Mouse (Mus musculus) embryonic facial prominence, embryonic 11.5 days (tissue): Measurements from ENCODE around the gene Josd2. TPM values are rescaled to one million over a fixed set of nuclear protein-coding genes. Genes with fewer than 3 reads are reported as not detected.
A peak's percentile ranks its signal among the peaks of the same experiment; 100 is the strongest.

Source experiments
- ATAC-seq: fragments of 200-750 bp; cut with Nextera tagmentation; replicated peaks from 2 replicates; pipeline ENCODE4 v1.8.0; 2017; ENCODE audit warnings: low read depth; ENCODE audit not compliant: insufficient number of reproducible peaks, low FRiP score, low TSS enrichment
- DNase-seq: peaks from one replicate; pipeline ENCODE4 v3.0.0-alpha.2; 2015; ENCODE audit warnings: low spot score
- H3K27ac ChIP-seq: fragments of 300-500 bp; sonication (generic); replicated peaks from 2 replicates; pipeline ENCODE4 v1.5.1; 2014; ENCODE audit warnings: mild to moderate bottlenecking, low read depth, low read length, control low read depth
- H3K27me3 ChIP-seq: fragments of 300-500 bp; sonication (generic); 2 replicates; pipeline ENCODE4 v1.6.1; 2014; ENCODE audit warnings: mild to moderate bottlenecking, low read length, moderate library complexity, mixed read lengths; ENCODE audit not compliant: control insufficient read depth, insufficient read depth
- H3K36me3 ChIP-seq: fragments of 300-500 bp; sonication (generic); replicated peaks from 2 replicates; pipeline ENCODE4 v1.6.1; 2014; ENCODE audit warnings: low read depth, mild to moderate bottlenecking, low read length, moderate library complexity, mixed read lengths; ENCODE audit not compliant: control insufficient read depth, insufficient read depth
- H3K4me1 ChIP-seq: fragments of 300-500 bp; sonication (generic); 2 replicates; pipeline ENCODE4 v1.6.1; 2014; ENCODE audit warnings: low read length, mixed read lengths; ENCODE audit not compliant: control insufficient read depth, insufficient read depth
- H3K4me2 ChIP-seq: fragments of 300-500 bp; sonication (generic); 2 replicates; pipeline ENCODE4 v1.6.1; 2014; ENCODE audit warnings: low read depth, mild to moderate bottlenecking, control low read depth, low read length, moderate library complexity
- H3K4me3 ChIP-seq: fragments of 300-500 bp; sonication (generic); 2 replicates; pipeline ENCODE4 v1.5.1; 2014; ENCODE audit warnings: low read depth, low read length, control low read depth
- H3K9ac ChIP-seq: fragments of 300-500 bp; sonication (generic); replicated peaks from 2 replicates; pipeline ENCODE4 v1.6.1; 2014; ENCODE audit warnings: mild to moderate bottlenecking, control low read depth, low read length
- H3K9me3 ChIP-seq: fragments of 300-500 bp; sonication (generic); replicated peaks from 2 replicates; pipeline ENCODE4 v1.6.1; 2016; ENCODE audit warnings: mild to moderate bottlenecking, low read length, inconsistent platforms, mixed read lengths; ENCODE audit not compliant: control insufficient read depth
- WGBS: fragments of 180-500 bp; shearing (Covaris S2); extraction: QIAGEN DNeasy Blood & Tissue Kit; methylation state at CpG from one replicate; pipeline ENCODE4 v1.1.7; 2014; 5-methylcytosine and 5-hydroxymethylcytosine counted together
- microRNA-seq: library from miRNA; unstranded; fragments of <30 nt; microRNA quantifications from one replicate; pipeline ENCODE4, GENCODE M21; 2016; ENCODE audit warnings: borderline number of aligned reads
- polyA plus RNA-seq: library from polyadenylated mRNA; unstranded; fragments of >200 nt; fragmentation: Nextera tagmentation; extraction: Ambion mirVana; gene quantifications from 2 replicates; pipeline ENCODE4 v1.2.1, GENCODE M21; 2014

Gene Josd2
- polyA plus RNA-seq, 1 experiment from 2014 or later: 61.1 TPM

GRCm38 (mm10) chr7:44500046-44500445, 32.3 kb downstream of the Josd2 start:
- no peaks in the 10 kb centered on the region for H3K36me3 ChIP-seq
- WGBS: 55% methylated on average over 20 of the region's 20 CpGs
- DNase-seq: no peak
- H3K9me3 ChIP-seq: no peaks in the 10 kb centered on the region
- H3K27ac ChIP-seq: no peak overlapping the region
- no peak for ATAC-seq
- no peaks in the 10 kb centered on the region for H3K27me3 ChIP-seq
- no peak overlapping the region for H3K4me2 ChIP-seq
- no peak overlapping the region for H3K4me3 ChIP-seq
- H3K9ac ChIP-seq: no peak overlapping the region
- no peaks in the 10 kb centered on the region for H3K4me1 ChIP-seq

- DNase-seq (peak; percentile 79), ATAC-seq (no peak)
- WGBS: 44% methylated on average over 5 of the region's 5 CpGs
- H3K9me3 ChIP-seq: no peaks in the 10 kb centered on the region
- H3K4me1 ChIP-seq: no peaks in the 10 kb centered on the region
- no peak overlapping the region for H3K4me3 ChIP-seq
- no peaks in the 10 kb centered on the region for H3K36me3 ChIP-seq
- H3K4me2 ChIP-seq: no peak overlapping the region
- H3K9ac ChIP-seq: no peak overlapping the region
- H3K27ac ChIP-seq: no peak overlapping the region
- H3K27me3 ChIP-seq: no peaks in the 10 kb centered on the region
Measured at GRCm38 (mm10) chr7:44501563-44502115, 33.9 kb downstream of the Josd2 start.

- ATAC-seq (no peak), DNase-seq (no peak)
- H3K27ac ChIP-seq: no peak overlapping the region
- no peaks in the 10 kb centered on the region for H3K27me3 ChIP-seq
- no peak overlapping the region for H3K9ac ChIP-seq
- no peaks in the 10 kb centered on the region for H3K4me1 ChIP-seq
- no peak overlapping the region for H3K4me2 ChIP-seq
- no peaks in the 10 kb centered on the region for H3K36me3 ChIP-seq
- H3K9me3 ChIP-seq: no peaks in the 10 kb centered on the region
- H3K4me3 ChIP-seq: no peak overlapping the region
Measured at GRCm38 (mm10) chr7:44507491-44507890, 39.7 kb downstream of the Josd2 start.

GRCm38 (mm10) chr7:44519240-44519913, 51.6 kb downstream of the Josd2 start:
- H3K4me1 ChIP-seq: no peaks in the 10 kb centered on the region
- no peaks in the 10 kb centered on the region for H3K9me3 ChIP-seq
- DNase-seq (no peak), ATAC-seq (no peak)
- peaks cover 14% of the 10 kb centered on the region; the same call in 1 of the 2 replicates for H3K27me3 ChIP-seq
- no peak overlapping the region for H3K4me2 ChIP-seq
- H3K4me3 ChIP-seq: no peak overlapping the region
- H3K27ac ChIP-seq: no peak overlapping the region
- 62% methylated on average over 9 of the region's 9 CpGs for WGBS
- no peak overlapping the region for H3K9ac ChIP-seq
- H3K36me3 ChIP-seq: no peaks in the 10 kb centered on the region

GRCm38 (mm10) chr7:44520990-44521389, 53.2 kb downstream of the Josd2 start:
- H3K4me2 ChIP-seq: no peak overlapping the region
- no peak overlapping the region for H3K4me3 ChIP-seq
- H3K27me3 ChIP-seq: peaks cover 27% of the 10 kb centered on the region
- no peak for DNase-seq
- peaks cover 2% of the 10 kb centered on the region; the same call in 1 of the 2 replicates for H3K4me1 ChIP-seq
- no peaks in the 10 kb centered on the region for H3K9me3 ChIP-seq
- 71% methylated on average over 3 of the region's 3 CpGs for WGBS
- ATAC-seq: no peak
- H3K9ac ChIP-seq: no peak overlapping the region
- no peak overlapping the region for H3K27ac ChIP-seq
- no peaks in the 10 kb centered on the region for H3K36me3 ChIP-seq

Small RNAs within 50 kb of the gene (microRNA-seq; reads per million reads assigned to microRNA genes)
- 1.4 reads per million for gene Mir7052

Other genes starting within 250 kb of the Josd2 start
- gene Klk1, start 242.6 kb upstream of the Josd2 start, polyA plus RNA-seq: not detected in 2 replicates
- not detected in 2 replicates for gene Gm36864, start 231.8 kb upstream of the Josd2 start, polyA plus RNA-seq
- gene 1700028J19Rik, start 221.3 kb upstream of the Josd2 start, polyA plus RNA-seq: 1.00 and 1.9 TPM in 2 replicates
- 121 and 132 TPM in 2 replicates for gene 2410002F23Rik, start 221.3 kb upstream of the Josd2 start, polyA plus RNA-seq
- gene Acp4, start 210.6 kb upstream of the Josd2 start, polyA plus RNA-seq: not detected in 2 replicates
- 2.3 TPM in 1 of 2 replicates, not detected in the other for gene Gm15517, start 206.5 kb upstream of the Josd2 start, polyA plus RNA-seq
- gene Clec11a, start 161.1 kb upstream of the Josd2 start, polyA plus RNA-seq: 2.2 and 2.3 TPM in 2 replicates
- 0.98 and 1.00 TPM in 2 replicates for gene Shank1, start 157.7 kb upstream of the Josd2 start, polyA plus RNA-seq
- gene Syt3, start 83.9 kb upstream of the Josd2 start, polyA plus RNA-seq: 1.4 and 1.9 TPM in 2 replicates
- 0.99 and 1.4 TPM in 2 replicates for gene 1700008O03Rik, start 82.2 kb upstream of the Josd2 start, polyA plus RNA-seq
- 1.9 and 3.2 TPM in 2 replicates for gene Lrrc4b, start 39.0 kb upstream of the Josd2 start, polyA plus RNA-seq
- not detected in 2 replicates for gene Aspdh, start 2.6 kb upstream of the Josd2 start, polyA plus RNA-seq
- gene Emc10, start 28.5 kb downstream of the Josd2 start, polyA plus RNA-seq: 76.4 and 89.8 TPM in 2 replicates
- gene Fam71e1, start 28.6 kb downstream of the Josd2 start, polyA plus RNA-seq: 10.8 and 11.2 TPM in 2 replicates
- gene Mybpc2, start 56.7 kb downstream of the Josd2 start, polyA plus RNA-seq: 0.07 TPM in 1 of 2 replicates, not detected in the other
- not detected in 2 replicates for gene Spib, start 64.1 kb downstream of the Josd2 start, polyA plus RNA-seq
- 56.3 and 61.4 TPM in 2 replicates for gene Pold1, start 80.9 kb downstream of the Josd2 start, polyA plus RNA-seq
- 63.7 and 69.6 TPM in 2 replicates for gene Nr1h2, start 86.0 kb downstream of the Josd2 start, polyA plus RNA-seq
- gene Napsa, start 104.4 kb downstream of the Josd2 start, polyA plus RNA-seq: 0.70 and 0.88 TPM in 2 replicates
- 0.32 and 0.39 TPM in 2 replicates for gene Kcnc3, start 122.7 kb downstream of the Josd2 start, polyA plus RNA-seq
- 2.1 and 4.5 TPM in 2 replicates for gene Myh14, start 202.9 kb downstream of the Josd2 start, polyA plus RNA-seq
- not detected in 2 replicates for gene Izumo2, start 240.8 kb downstream of the Josd2 start, polyA plus RNA-seq